Mouse (Mus musculus): ENCODE results near the gene Vps37b.
A peak's percentile ranks its signal among the peaks of the same experiment; 100 is the strongest.

Vps37b gene

DNA sequence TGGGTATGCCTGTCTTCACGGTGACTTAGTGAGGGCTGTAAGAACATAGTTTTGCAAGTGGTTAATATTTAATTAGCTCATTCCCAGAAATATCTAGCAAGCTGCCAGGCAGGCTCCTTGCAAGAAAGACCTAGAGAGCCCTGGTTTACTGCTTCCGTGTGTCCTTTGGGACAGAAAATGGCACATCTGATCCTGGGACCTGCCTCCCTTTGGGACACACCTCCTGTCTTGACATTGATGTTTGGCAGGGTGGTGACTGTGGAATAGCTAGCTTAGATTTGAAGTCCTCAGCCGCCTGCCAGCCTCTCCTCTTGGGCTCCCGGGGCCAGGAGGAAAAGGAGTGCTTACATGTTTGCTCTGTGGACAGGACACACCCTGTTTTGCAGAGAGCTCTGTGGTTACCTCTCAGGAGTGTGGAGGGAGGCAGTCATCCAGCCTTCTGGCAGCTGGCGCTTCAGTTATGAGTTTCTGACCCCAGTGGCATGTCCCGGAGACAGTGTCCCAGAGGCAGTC lies 56.3 kb downstream of the Vps37b start:
- peak; percentile 80 for DNase-seq

GRCm38 (mm10) chr5:123974616-123975111 lies 57.4 kb downstream of the Vps37b start:
- peak; percentile 79 for DNase-seq

DNA sequence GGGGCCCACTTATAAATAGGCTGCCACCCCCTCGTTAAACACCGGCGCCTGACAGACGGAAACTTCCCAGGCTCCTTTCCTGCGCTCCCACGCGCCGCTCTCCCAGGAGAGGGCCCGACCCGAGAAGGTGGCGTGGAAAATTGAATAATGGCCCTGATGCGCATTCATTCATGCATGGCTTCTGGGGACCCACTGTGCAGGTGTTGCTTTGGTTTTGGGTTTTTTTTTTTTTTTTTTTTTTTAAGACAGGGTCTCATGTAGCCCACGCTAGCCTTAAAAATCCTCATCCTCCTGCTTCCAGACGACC lies 57.9 kb downstream of the Vps37b start:
- DNase-seq: peak; percentile 40

DNA sequence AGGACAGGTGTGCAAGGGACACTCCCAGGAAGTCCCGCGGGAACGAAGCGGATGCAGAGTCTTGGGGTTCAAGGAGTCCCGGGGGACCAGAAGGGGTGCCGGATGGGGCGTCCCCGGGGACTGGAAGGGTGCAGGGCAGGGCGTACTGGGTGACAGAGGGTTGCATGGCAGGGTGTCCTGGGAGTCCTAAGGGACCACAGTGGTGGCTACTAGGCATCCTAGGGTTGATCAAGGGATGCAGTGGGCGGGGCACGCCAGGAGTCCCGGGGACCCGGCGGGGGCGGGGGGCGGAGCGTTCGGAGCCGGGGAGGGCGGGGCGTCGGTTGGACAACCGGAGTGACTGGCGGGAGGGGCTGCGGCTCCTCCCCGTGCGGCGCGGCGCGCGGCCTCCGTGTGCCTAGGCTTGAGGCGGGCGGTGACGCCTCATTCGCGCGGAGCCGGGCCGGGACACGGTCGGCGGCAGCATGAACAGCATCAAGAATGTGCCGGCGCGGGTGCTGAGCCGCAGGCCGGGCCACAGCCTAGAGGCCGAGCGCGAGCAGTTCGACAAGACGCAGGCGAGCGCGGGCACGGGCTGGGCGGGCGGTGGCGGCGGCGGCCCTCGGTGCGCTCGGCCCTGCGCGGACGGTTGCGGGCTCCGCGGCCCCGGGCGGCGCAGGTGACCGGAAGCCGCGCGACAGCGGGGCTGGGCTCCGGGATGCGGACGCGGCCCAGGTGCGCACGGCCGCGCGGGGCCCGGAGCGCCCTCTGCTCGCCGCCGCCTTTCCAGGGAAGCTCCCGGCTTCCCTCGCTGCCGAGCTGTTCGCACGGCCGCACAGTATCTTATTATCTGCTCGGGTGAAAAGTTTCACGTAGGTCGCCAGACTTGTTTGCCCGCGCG lies 58.5 kb downstream of the Vps37b start, which contains the start of gene Hip1r:
Gene Hip1r, plus strand, starts transcription at position 330 of the 880 bp plus-strand sequence.
- peak; percentile 92 for DNase-seq

DNA sequence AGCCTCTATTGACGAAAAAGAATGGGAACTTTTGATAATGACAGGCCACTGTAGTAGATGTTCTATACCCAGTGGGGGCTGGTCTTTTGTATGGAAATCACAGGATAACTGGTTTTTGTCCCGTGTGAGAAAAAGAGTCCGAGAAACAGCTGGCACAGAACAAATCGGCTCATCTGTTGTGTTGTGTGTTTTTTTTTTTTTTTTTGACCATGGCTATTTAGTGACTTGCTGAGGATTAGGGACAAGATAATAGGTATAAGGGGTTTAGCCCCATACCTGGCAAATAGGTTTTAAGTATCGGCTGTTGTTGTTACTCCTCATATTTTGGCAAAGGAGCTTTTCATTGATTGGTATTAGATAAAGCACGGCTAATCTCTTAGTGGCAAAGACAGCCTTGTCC lies 59.6 kb downstream of the Vps37b start:
- DNase-seq: no peak

GRCm38 (mm10) chr5:123970576-123970975 lies 61.5 kb downstream of the Vps37b start:
- no peak for DNase-seq

GRCm38 (mm10) chr5:123969216-123969615 lies 62.9 kb downstream of the Vps37b start:
- DNase-seq: no peak

- no peak for DNase-seq
These were observed 63.6 kb downstream of the Vps37b start for GRCm38 (mm10) chr5:123968468-123968867.

DNA sequence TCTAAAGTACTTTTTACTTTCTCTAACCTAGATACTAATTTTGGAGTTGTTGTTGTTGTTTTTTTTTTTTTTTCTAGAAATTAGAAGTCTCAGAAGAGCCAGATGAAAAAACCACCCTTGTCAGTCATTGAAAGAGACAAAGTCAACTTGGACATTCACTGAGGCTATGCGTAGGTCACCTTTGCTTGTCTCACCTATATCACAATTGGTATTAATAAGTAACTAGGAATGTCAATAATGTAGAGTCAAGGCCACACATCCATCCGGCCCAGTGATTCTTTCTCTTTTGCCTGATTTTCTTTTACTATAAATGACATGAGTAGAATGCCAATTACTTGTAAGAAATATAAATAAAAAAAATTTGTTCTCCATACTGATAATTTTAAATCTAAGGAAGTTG lies 65.3 kb downstream of the Vps37b start:
- DNase-seq: no peak

DNA sequence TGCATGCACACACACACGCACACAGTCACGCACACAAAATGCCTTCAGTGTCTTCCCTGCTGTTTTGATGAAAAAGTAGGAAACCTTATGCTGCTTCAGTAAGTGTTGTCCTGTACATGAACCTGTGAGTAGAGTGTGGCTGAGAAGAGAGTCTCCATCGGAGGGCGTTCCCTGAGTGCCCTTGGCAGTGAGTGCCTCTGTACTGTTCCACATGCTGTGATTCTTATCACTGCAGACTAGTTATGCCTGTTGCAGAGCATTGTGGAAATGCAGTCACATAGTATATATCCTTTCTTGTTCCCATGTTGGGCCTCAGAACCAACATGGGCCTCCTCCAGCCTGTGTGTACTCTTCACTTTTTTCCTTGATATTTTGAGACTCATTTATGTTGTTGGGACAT lies 67.9 kb downstream of the Vps37b start:
- DNase-seq: no peak

- DNase-seq: no peak
These were observed 71.0 kb downstream of the Vps37b start for GRCm38 (mm10) chr5:123961046-123961445.

DNA sequence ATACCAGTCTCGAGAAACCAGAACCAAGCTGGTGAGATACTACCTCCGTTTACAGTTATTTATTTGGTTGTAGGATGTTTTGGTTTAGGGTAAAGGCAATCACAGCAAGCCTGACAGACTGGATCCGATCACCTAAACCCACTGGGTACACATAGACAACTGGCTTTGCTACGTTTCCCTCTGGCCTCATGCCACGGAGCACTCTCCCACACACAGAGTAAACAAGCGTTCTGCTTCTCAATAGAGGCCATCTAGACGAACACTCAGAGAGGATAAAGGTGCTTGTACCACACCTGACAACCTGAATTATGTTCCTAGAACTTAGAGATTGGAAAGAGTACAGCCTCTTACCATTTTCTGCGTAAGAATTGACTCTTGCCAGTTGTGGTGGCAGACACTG lies 71.9 kb downstream of the Vps37b start:
- peak; percentile 48 for DNase-seq

- no peak for DNase-seq
These were observed 73.1 kb downstream of the Vps37b start for GRCm38 (mm10) chr5:123959018-123959417.

DNA sequence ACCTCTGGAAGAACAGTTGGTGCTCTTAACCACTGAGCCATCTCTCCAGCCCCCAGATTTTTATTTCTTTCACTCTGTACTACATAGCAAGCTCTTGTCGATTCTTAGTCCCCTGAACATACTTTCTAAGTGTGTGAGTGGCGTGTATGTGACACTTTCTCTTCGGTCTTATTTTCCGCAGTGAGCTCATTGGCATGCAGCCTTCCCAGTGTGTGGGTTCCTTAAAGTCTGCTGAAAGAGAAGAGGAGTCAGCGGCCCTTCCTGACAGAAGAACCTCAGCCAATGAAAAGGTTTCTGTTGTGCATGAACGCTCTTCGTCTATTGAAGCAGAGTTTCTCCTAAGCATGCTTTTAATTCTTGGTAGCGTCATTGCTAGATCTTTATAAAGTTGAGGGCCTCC lies 74.9 kb downstream of the Vps37b start:
- no peak for DNase-seq
